Mouse (Mus musculus) forebrain, embryonic 16.5 days (tissue): ENCODE data around the gene Lrrc61. TPM values are rescaled to one million over a fixed set of nuclear protein-coding genes. Genes with fewer than 3 reads are reported as not detected.
"Not testable (repeated sequence)": the region's sequence is repeated elsewhere in the genome, so short reads cannot be mapped to it uniquely, and the experiment has no call there.

ENCODE experiments used
- ATAC-seq: fragments of 200-750 bp; cut with Nextera tagmentation; 2 replicates; pipeline ENCODE4 v1.8.0; 2017; ENCODE audit warnings: mild to moderate bottlenecking, moderate library complexity
- H3K27ac ChIP-seq: fragments of 300-500 bp; sonication (generic); 2 replicates; pipeline ENCODE4 v1.5.1; 2014; ENCODE audit warnings: low read length, control low read depth
- H3K27me3 ChIP-seq: fragments of 300-500 bp; sonication (generic); replicated peaks from 2 replicates; pipeline ENCODE4 v1.6.1; 2014; ENCODE audit warnings: low read length; ENCODE audit not compliant: control insufficient read depth, insufficient read depth
- H3K36me3 ChIP-seq: fragments of 300-500 bp; sonication (generic); 2 replicates; pipeline ENCODE4 v1.6.1; 2014; ENCODE audit not compliant: control insufficient read depth, insufficient read depth
- H3K4me1 ChIP-seq: fragments of 300-500 bp; sonication (generic); replicated peaks from 2 replicates; pipeline ENCODE4 v1.6.1; 2014; ENCODE audit warnings: low read length; ENCODE audit not compliant: control insufficient read depth, insufficient read depth
- H3K4me2 ChIP-seq: fragments of 300-500 bp; sonication (generic); 2 replicates; pipeline ENCODE4 v1.6.1; 2014; ENCODE audit warnings: mild to moderate bottlenecking, low read length, control low read depth
- H3K4me3 ChIP-seq: fragments of 300-500 bp; sonication (generic); replicated peaks from 2 replicates; pipeline ENCODE4 v1.5.1; 2014; ENCODE audit warnings: mild to moderate bottlenecking, low read length, control low read depth
- H3K9ac ChIP-seq: fragments of 300-500 bp; sonication (generic); replicated peaks from 2 replicates; pipeline ENCODE4 v1.6.1; 2014; ENCODE audit warnings: low read depth, low read length, control low read depth
- H3K9me3 ChIP-seq: fragments of 300-500 bp; sonication (generic); 2 replicates; pipeline ENCODE4 v1.6.1; 2016; ENCODE audit warnings: low read length; ENCODE audit not compliant: control insufficient read depth
- WGBS: fragments of 180-500 bp; shearing (Covaris S2); extraction: QIAGEN DNeasy Blood & Tissue Kit; methylation state at CpG from one replicate; pipeline ENCODE4 v1.1.7; 2014; 5-methylcytosine and 5-hydroxymethylcytosine counted together
- polyA plus RNA-seq: library from polyadenylated mRNA; unstranded; fragments of >200 nt; fragmentation: Nextera tagmentation; extraction: Ambion mirVana; gene quantifications from 2 replicates; pipeline ENCODE4 v1.2.1, GENCODE M21; 2015

Gene Lrrc61
- 18.6 and 21.6 TPM in 2 replicates for polyA plus RNA-seq

DNA sequence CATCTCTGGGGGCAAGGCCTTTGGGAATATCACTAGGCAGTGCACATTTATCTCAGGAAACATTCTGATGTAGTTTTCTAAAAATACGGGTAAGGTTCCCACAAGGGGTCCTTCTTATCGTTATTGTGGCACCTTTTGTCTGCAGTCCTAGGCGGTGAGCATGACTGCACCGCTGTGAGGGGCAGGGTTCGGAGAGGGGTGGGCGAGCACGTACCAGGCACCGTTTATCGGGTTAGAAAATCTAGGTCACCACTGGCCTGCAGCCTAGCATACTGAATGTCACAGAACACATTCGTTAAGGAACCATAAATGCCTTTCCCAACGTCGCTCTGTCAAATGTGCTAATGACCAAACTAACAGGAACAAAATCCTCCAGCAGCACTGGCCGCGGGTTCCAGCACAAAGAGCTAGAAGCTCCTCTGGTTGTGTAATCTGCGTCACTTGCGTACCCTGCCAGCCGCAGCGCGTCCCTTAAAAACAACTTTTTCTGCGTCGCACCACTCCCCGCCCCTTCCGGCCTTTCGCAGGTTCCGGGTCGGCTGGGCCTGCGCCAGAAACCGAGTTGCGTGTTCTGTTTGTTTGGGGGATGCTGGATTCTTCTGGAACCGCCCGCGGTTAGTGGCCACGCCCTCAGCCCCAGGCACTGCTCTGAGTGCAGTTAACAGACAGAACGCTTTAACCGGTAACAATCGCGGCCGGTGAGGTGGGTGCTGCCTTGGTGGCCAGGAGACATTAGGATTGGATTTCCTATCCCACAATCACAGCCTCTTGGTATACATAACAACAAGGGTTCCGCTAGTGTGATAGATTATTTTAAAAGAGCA, at the start of gene Lrrc61:
Gene Lrrc61 (plus strand): TSS at position 517 of the 824 bp plus-strand sequence.
- H3K27ac ChIP-seq, result peak within 1 kb of the TSS; percentile 99

DNA sequence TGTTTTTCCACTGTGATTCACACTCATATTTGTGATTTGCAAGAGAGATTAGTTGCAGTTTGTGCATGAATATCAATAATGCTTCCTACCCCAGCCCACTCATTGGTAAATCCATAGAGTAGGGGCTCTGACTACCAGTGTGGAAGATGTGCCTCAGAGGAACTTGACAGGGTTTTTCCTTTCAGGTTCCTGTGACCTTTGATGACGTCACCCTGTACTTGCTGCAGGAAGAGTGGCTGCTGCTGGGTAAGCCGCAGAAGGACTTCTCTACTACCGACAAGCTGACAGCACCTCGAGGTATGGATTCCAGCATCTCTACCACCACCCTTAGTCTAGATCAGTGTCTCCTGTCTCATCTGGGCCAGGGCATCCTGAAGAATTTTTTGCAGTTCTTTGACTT, 46.5 kb upstream of the Lrrc61 start:
- Histone ChIP-seq H3K36me3 (peaks cover 2% of the 10 kb centered on the region; the same call in 1 of the 2 replicates), H3K4me3 (no peak overlapping the region), H3K9me3 (no peaks in the 10 kb centered on the region), H3K4me1 (peaks cover 8% of the 10 kb centered on the region), H3K27ac (no peak overlapping the region), H3K9ac (no peak overlapping the region), H3K4me2 (no peak overlapping the region), H3K27me3 (no peaks in the 10 kb centered on the region)
- ATAC-seq, result no peak
- 90% methylated on average over 4 of the region's 4 CpGs for WGBS

More for the DNA sequence above, at the start of gene Lrrc61:
- Histone ChIP-seq H3K4me1 (peaks cover 12% of the 10 kb centered on the region), H3K4me3 (peak within 1 kb of the TSS; percentile 63), H3K9ac (peak within 1 kb of the TSS; percentile 81), H3K36me3 (no peaks in the 10 kb centered on the region; the same call in 1 of the 2 replicates), H3K4me2 (peak within 1 kb of the TSS; percentile 77), H3K27me3 (no peaks in the 10 kb centered on the region), H3K9me3 (no peaks in the 10 kb centered on the region)
- ATAC-seq, result peak; percentile 92
- WGBS, result under 1% methylated on average over 39 of the region's 39 CpGs

DNA sequence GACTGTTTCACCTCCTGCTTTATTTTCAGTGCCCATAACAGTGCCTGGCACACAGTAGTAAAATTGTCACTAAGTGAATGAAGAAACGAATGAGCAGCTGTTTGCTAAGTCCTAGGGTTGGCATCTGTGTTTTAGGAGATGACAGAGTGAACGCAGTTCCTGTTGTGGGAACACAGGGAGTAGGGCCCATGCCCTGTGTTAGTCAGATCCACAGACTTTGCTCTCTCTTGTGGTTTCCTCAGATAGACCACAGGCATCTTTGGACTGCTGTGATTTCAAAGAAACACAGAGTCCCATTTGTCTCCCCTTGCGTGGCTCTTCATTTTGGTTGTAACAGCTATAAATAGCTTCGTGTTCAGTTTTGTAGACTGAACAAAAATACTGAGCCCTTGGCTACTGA, 44.2 kb upstream of the Lrrc61 start:
- 85% methylated on average over 4 of the region's 4 CpGs for WGBS
- Histone ChIP-seq H3K9ac (no peak overlapping the region), H3K4me1 (peaks cover under 1% of the 10 kb centered on the region), H3K4me3 (no peak overlapping the region), H3K9me3 (no peaks in the 10 kb centered on the region), H3K27me3 (no peaks in the 10 kb centered on the region), H3K27ac (no peak overlapping the region), H3K36me3 (peaks cover 4% of the 10 kb centered on the region; the same call in 1 of the 2 replicates), H3K4me2 (no peak overlapping the region)
- no peak for ATAC-seq

DNA sequence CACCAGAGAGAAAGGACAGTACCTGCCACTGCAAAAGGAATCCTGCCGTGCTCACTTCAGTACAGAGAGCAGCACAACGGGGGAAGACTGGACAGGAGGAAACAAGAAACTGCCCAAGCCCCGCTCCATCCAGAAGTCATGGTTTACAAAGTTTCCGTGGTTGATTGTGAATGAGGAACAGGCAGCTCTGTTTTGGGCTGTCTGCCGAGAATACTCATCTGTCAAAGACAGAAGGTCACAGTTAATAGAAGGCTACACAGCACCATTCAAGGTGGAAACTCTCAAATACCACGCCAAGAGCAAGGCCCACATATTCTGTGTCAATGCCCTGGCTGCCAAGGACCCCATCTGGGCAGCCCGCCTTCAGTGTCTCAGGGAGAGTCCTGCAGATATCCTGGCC, 42.7 kb upstream of the Lrrc61 start:
- Histone ChIP-seq H3K4me3 (no peak overlapping the region), H3K4me2 (no peak overlapping the region), H3K9ac (no peak overlapping the region), H3K36me3 (peaks cover 11% of the 10 kb centered on the region; the same call in 1 of the 2 replicates), H3K27me3 (no peaks in the 10 kb centered on the region), H3K9me3 (no peaks in the 10 kb centered on the region), H3K27ac (no peak overlapping the region), H3K4me1 (no peaks in the 10 kb centered on the region)
- ATAC-seq, result no peak
- 87% methylated on average over 7 of the region's 7 CpGs for WGBS

DNA sequence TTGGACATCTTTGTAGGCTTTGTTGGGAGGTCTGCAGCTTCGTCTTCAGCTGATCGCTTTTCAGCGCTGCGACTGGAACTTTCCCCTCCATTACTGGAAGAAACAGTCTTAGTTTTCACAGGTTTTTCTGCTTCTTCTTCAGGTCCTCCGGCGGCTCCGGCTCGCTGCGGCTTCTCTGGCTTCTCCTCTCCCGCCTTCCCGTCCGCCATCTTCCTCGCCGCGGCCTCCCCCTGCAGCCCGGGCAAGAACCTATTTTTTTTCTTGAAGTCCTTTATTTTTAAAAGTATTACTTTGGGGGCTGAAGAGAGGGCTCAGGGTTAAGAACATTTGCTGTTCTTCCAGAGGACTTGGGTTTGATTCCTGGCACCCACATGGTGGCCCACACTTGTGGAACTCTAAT, 29.7 kb upstream of the Lrrc61 start:
- not testable (repeated sequence) for H3K27ac ChIP-seq, H3K4me2 ChIP-seq, H3K36me3 ChIP-seq, H3K4me3 ChIP-seq, H3K27me3 ChIP-seq, H3K9ac ChIP-seq, H3K9me3 ChIP-seq, ATAC-seq, H3K4me1 ChIP-seq
- 97% methylated on average over 12 of the region's 16 CpGs for WGBS

DNA sequence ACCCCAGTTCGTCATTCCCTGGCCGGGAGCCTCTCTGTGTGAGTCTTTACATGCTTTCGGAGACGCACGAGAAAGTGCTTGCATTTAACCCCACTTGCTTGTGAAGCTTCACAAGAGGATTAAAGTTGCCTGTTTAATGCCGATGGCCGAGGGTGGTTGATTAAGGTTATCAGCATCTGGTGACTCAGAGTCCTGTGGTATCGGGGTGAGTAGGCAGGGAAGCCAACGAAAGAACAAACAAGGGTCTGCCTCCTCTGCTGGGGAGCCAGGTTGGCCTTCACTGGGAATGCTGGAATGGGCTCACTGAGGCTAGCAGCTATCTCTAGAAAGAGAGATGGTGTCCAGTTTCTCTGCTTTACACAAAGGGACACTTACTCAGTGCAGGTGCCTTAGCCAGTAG, 26.7 kb upstream of the Lrrc61 start:
- WGBS, result 79% methylated on average over 9 of the region's 9 CpGs
- no peaks in the 10 kb centered on the region for H3K4me1 ChIP-seq
- H3K36me3 ChIP-seq, result no peaks in the 10 kb centered on the region
- H3K4me3 ChIP-seq, result no peak overlapping the region
- no peak overlapping the region for H3K4me2 ChIP-seq
- no peak overlapping the region for H3K9ac ChIP-seq
- H3K27ac ChIP-seq, result no peak overlapping the region
- H3K27me3 ChIP-seq, result no peaks in the 10 kb centered on the region
- no peak for ATAC-seq
- H3K9me3 ChIP-seq, result no peaks in the 10 kb centered on the region

DNA sequence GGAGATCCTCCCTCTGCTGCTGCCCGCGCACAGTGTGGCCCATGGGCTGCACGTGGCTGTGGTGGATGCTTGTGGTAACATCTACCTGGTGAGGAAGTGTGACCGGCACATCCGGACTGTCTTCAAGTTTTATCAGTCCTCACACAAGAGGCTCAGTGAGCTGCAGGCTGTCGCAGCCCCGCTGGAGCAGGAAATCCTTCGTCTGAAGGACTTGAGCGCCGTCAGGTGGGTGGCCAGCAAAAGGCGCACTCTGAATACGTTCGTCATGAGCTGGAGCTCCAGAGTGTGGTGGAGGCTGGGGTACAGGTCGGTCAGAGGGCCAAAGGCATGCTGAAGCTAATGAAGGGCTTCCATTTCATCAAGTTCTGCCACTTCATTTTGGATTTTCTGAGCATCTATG, 25.3 kb upstream of the Lrrc61 start:
- H3K27ac ChIP-seq, result no peak overlapping the region
- no peak overlapping the region for H3K4me2 ChIP-seq
- WGBS, result 76% methylated on average over 14 of the region's 14 CpGs
- no peaks in the 10 kb centered on the region for H3K4me1 ChIP-seq
- H3K36me3 ChIP-seq, result no peaks in the 10 kb centered on the region
- no peaks in the 10 kb centered on the region for H3K27me3 ChIP-seq
- H3K9me3 ChIP-seq, result no peaks in the 10 kb centered on the region
- H3K9ac ChIP-seq, result no peak overlapping the region
- ATAC-seq, result no peak
- H3K4me3 ChIP-seq, result no peak overlapping the region

DNA sequence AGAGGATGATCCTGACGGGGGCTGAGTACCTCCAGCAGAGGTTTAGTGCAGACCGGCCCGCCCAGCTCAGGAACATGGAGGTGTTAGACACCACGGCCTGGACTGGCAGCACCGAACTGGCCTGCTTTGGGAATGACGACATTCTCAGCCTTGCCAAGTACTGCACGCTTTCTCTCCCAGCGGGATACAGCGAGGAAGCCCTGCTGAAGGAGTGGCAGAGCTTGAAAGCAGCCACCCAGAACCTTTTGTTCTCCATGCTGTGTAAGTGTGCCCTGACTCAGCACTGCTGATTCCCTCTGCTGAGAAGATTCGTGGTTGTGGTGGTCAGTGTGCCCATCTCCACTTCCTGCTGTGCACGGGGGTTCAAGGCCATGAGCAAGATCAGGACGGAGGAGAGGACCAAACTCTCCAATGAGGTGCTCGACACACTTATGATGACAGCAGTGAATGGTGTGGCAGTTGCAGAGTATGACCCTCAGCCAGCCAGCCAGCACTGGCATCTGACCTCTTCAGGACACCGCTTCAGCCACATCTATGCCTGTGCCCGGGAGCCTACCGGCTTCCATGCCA, 24.6 kb upstream of the Lrrc61 start:
- no peaks in the 10 kb centered on the region for H3K36me3 ChIP-seq
- H3K4me1 ChIP-seq, result no peaks in the 10 kb centered on the region
- H3K9me3 ChIP-seq, result no peaks in the 10 kb centered on the region
- H3K4me3 ChIP-seq, result no peak overlapping the region
- ATAC-seq, result no peak
- no peak overlapping the region for H3K27ac ChIP-seq
- H3K9ac ChIP-seq, result no peak overlapping the region
- H3K27me3 ChIP-seq, result no peaks in the 10 kb centered on the region
- no peak overlapping the region for H3K4me2 ChIP-seq
- WGBS, result 85% methylated on average over 16 of the region's 16 CpGs

DNA sequence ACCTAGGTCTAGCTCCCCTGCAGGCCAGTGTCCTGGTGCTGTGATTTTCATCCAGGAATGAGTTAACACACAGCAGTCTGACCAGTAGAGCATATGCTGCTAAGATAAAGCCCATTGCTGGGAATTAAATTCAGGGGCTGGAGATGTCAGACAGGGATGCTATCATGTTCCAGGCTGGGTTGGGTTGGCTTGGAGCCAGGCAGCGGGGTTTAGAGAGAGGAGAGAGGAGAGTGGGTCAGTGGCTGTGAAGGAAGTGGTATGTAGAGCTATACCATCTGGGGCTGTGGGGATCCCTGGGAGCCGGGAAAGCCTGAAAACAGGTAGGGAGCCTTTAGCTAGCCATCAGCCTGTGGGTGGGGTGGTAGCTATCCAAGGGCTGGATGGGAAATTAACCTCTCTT, 23.7 kb upstream of the Lrrc61 start:
- Histone ChIP-seq H3K4me3 (no peak overlapping the region), H3K36me3 (no peaks in the 10 kb centered on the region), H3K9ac (no peak overlapping the region), H3K27ac (no peak overlapping the region), H3K4me1 (no peaks in the 10 kb centered on the region), H3K4me2 (no peak overlapping the region), H3K9me3 (no peaks in the 10 kb centered on the region), H3K27me3 (no peaks in the 10 kb centered on the region)
- no peak for ATAC-seq
- WGBS, result 81% methylated on average over 2 of the region's 2 CpGs
